Mouse (Mus musculus): ENCODE results near the gene Mapk3.
"Not testable (repeated sequence)": the region's sequence is repeated elsewhere in the genome, so short reads cannot be mapped to it uniquely, and the experiment has no call there.

Mapk3 gene

GRCm38 (mm10) chr7:126759050-126759671 is at the start of gene Mapk3:
Gene Mapk3 (plus strand): TSS chr7:126759601.
- POLR2A ChIA-PET, result interaction anchor here in 3 of 4 experiments (0.6 to 3.2 kb wide), 14 partner anchors 10 to 234 kb away, joined by 3 to 13 read pairs (median 4); partner anchors contain the start of gene Sgf29 (in 1 of the 3)
- CTCF ChIA-PET, result interaction anchor here in 2 of 4 experiments (0.6 to 1.5 kb wide), 4 partner anchors 10 to 423 kb away, joined by 3 to 8 read pairs (median 5); no protein-coding TSS in a partner anchor

GRCm38 (mm10) chr7:126710266-126710665 is 49.1 kb upstream of the Mapk3 start:
- CTCF ChIA-PET, result interaction anchor here in 1 of 4 experiments (1.2 kb wide), 1 partner anchor 69 kb away, joined by 3 read pairs; no protein-coding TSS in a partner anchor
- POLR2A ChIA-PET, result interaction anchor here in 2 of 4 experiments (0.6 to 1.2 kb wide), 3 partner anchors 10 to 495 kb away, joined by 3 read pairs; no protein-coding TSS in a partner anchor

- CTCF ChIA-PET, result no interaction called here
- POLR2A ChIA-PET, result no interaction called here
Measured at GRCm38 (mm10) chr7:126711910-126712309, 47.5 kb upstream of the Mapk3 start.

- CTCF ChIA-PET, result interaction anchor here in 1 of 4 experiments (0.6 to 1.2 kb wide), 2 partner anchors 11 to 250 kb away, joined by 3 read pairs; no protein-coding TSS in a partner anchor
- POLR2A ChIA-PET, result interaction anchor here in 1 of 4 experiments (1.7 to 2.1 kb wide), 2 partner anchors 22 to 91 kb away, joined by 5 to 6 read pairs; no protein-coding TSS in a partner anchor
Measured at GRCm38 (mm10) chr7:126715679-126716078, 43.7 kb upstream of the Mapk3 start.

- POLR2A ChIA-PET, result interaction anchor here in 2 of 4 experiments (1.3 to 2.1 kb wide), 3 partner anchors 24 to 134 kb away, joined by 4 to 6 read pairs (median 5); no protein-coding TSS in a partner anchor
- CTCF ChIA-PET, result interaction anchor here in 1 of 4 experiments (0.6 kb wide), 1 partner anchor 74 kb away, joined by 6 read pairs; no protein-coding TSS in a partner anchor
Measured at GRCm38 (mm10) chr7:126717566-126717965, 41.8 kb upstream of the Mapk3 start.

- ChIA-PET POLR2A (interaction anchor here in 1 of 4 experiments (0.6 kb wide), 1 partner anchor 17 kb away, joined by 3 read pairs; no protein-coding TSS in a partner anchor), CTCF (no interaction called here)
Measured at GRCm38 (mm10) chr7:126718787-126719337, 40.5 kb upstream of the Mapk3 start.

- CTCF ChIA-PET, result interaction anchor here in 1 of 4 experiments (1.0 kb wide), 1 partner anchor 33 kb away, joined by 3 read pairs; no protein-coding TSS in a partner anchor
- POLR2A ChIA-PET, result no interaction called here
Measured at GRCm38 (mm10) chr7:126721635-126722034, 37.8 kb upstream of the Mapk3 start.

GRCm38 (mm10) chr7:126725077-126725476 is 34.3 kb upstream of the Mapk3 start:
- CTCF ChIA-PET, result no interaction called here
- POLR2A ChIA-PET, result no interaction called here

- POLR2A ChIA-PET, result no interaction called here
Measured at GRCm38 (mm10) chr7:126725667-126726066, 33.7 kb upstream of the Mapk3 start.

GRCm38 (mm10) chr7:126730256-126730789 is 29.1 kb upstream of the Mapk3 start:
- CTCF ChIA-PET, result not testable (repeated sequence)
- POLR2A ChIA-PET, result interaction anchor here in 1 of 4 experiments (0.6 to 0.8 kb wide), 3 partner anchors 16 to 298 kb away, joined by 3 to 4 read pairs (median 3); no protein-coding TSS in a partner anchor

More at GRCm38 (mm10) chr7:126725667-126726066, 33.7 kb upstream of the Mapk3 start:
- CTCF ChIA-PET, result interaction anchor here in 1 of 4 experiments (0.6 kb wide), 1 partner anchor 443 kb away, joined by 4 read pairs; no protein-coding TSS in a partner anchor

GRCm38 (mm10) chr7:126736122-126736521 is 23.3 kb upstream of the Mapk3 start:
- ChIA-PET CTCF (interaction anchor here in 1 of 4 experiments (0.6 kb wide), 1 partner anchor 9 kb away, joined by 3 read pairs; no protein-coding TSS in a partner anchor), POLR2A (interaction anchor here in 3 of 4 experiments (0.7 to 1.4 kb wide), 5 partner anchors 13 to 577 kb away, joined by 3 to 8 read pairs (median 3); no protein-coding TSS in a partner anchor)

- ChIA-PET CTCF (interaction anchor here in 3 of 4 experiments (0.6 to 1.5 kb wide), 5 partner anchors 10 to 351 kb away, joined by 3 to 6 read pairs (median 4); no protein-coding TSS in a partner anchor), POLR2A (interaction anchor here in 1 of 4 experiments (0.8 kb wide), 1 partner anchor 21 kb away, joined by 4 read pairs; no protein-coding TSS in a partner anchor)
Measured at GRCm38 (mm10) chr7:126739551-126739950, 19.9 kb upstream of the Mapk3 start.

GRCm38 (mm10) chr7:126740132-126740735 is 19.2 kb upstream of the Mapk3 start:
- ChIA-PET POLR2A (interaction anchor here in 1 of 4 experiments (0.6 to 0.8 kb wide), 2 partner anchors 20 to 329 kb away, joined by 3 to 4 read pairs; no protein-coding TSS in a partner anchor), CTCF (interaction anchor here in 2 of 4 experiments (0.6 to 1.5 kb wide), 3 partner anchors 10 to 350 kb away, joined by 3 to 6 read pairs (median 4); no protein-coding TSS in a partner anchor)

GRCm38 (mm10) chr7:126740977-126741376 is 18.4 kb upstream of the Mapk3 start:
- POLR2A ChIA-PET, result interaction anchor here in 1 of 4 experiments (1.5 to 2.3 kb wide), 2 partner anchors 13 to 158 kb away, joined by 3 to 17 read pairs; no protein-coding TSS in a partner anchor
- CTCF ChIA-PET, result interaction anchor here in 2 of 4 experiments (1.3 to 1.5 kb wide), 2 partner anchors 9 to 13 kb away, joined by 4 to 6 read pairs; no protein-coding TSS in a partner anchor

GRCm38 (mm10) chr7:126741452-126741851 is 17.9 kb upstream of the Mapk3 start:
- ChIA-PET POLR2A (interaction anchor here in 3 of 4 experiments (0.6 to 2.3 kb wide), 7 partner anchors 10 to 836 kb away, joined by 3 to 17 read pairs (median 3); no protein-coding TSS in a partner anchor), CTCF (interaction anchor here in 1 of 4 experiments (0.6 kb wide), 1 partner anchor 163 kb away, joined by 3 read pairs; no protein-coding TSS in a partner anchor)

GRCm38 (mm10) chr7:126741964-126742482 is 17.4 kb upstream of the Mapk3 start:
- CTCF ChIA-PET, result interaction anchor here in 2 of 4 experiments (0.6 kb wide), 2 partner anchors 65 to 163 kb away, joined by 3 read pairs; no protein-coding TSS in a partner anchor
- POLR2A ChIA-PET, result interaction anchor here in 3 of 4 experiments (0.6 to 2.3 kb wide), 8 partner anchors 10 to 835 kb away, joined by 3 to 17 read pairs (median 3); no protein-coding TSS in a partner anchor

GRCm38 (mm10) chr7:126746066-126746465 is 13.3 kb upstream of the Mapk3 start:
- CTCF ChIA-PET, result interaction anchor here in 1 of 4 experiments (1.1 to 1.5 kb wide), 2 partner anchors 9 to 158 kb away, joined by 3 to 4 read pairs; no protein-coding TSS in a partner anchor
- POLR2A ChIA-PET, result interaction anchor here in 2 of 4 experiments (0.7 to 1.4 kb wide), 3 partner anchors 9 to 14 kb away, joined by 3 to 6 read pairs (median 4); partner anchors contain the start of gene Mapk3 (in 1 of the 2)

All from embryonic stem cell, embryonic (primary cell).